Mouse (Mus musculus) megakaryocyte, embryonic 14.5 days (primary cell): ENCODE measurements around the gene Anapc7.

ENCODE experiments used
- FLI1 ChIP-seq: IDR thresholded peaks from 2 replicates; pipeline ENCODE4 v1.6.1; 2012; ENCODE audit warnings: low read length, inconsistent platforms, mixed read lengths
- GATA1 ChIP-seq: IDR thresholded peaks from 3 replicates; pipeline ENCODE4 v1.6.1; 2012; ENCODE audit warnings: mixed read lengths, low read length, inconsistent platforms, borderline replicate concordance

GRCm38 (mm10) chr5:122487825-122488224 lies 66.3 kb downstream of the Anapc7 start:
- no peak for TF ChIP-seq GATA1
- TF ChIP-seq FLI1, result no peak
